Mouse (Mus musculus): ENCODE measurements at regions not wholly inside any gene's neighbourhood (a gene's known extent, or its start where the extent isn't known, plus 50 kb on each side); places are given as distances from the start of the nearest gene placed in this dataset.

GRCm38 (mm10) chr11:18621777-18622176 lies 397.0 kb downstream of the Meis1 start:
- Histone ChIP-seq H3K4me1 (ENCODE audit: control insufficient read depth, insufficient read depth, low read length) (no peaks in the 10 kb centered on the region), H3K27me3 (ENCODE audit: control insufficient read depth, insufficient read depth, low read length) (peaks cover 24% of the 10 kb centered on the region), H3K4me2 (ENCODE audit: low read depth, severe bottlenecking) (no peak overlapping the region), H3K9ac (ENCODE audit: low read length) (no peak overlapping the region), H3K9me3 (ENCODE audit: control insufficient read depth, low read length) (no peaks in the 10 kb centered on the region), H3K27ac (replicated peaks; ENCODE audit: low read depth, low read length) (no peak overlapping the region), H3K4me3 (ENCODE audit: low read depth, low read length) (no peak overlapping the region), H3K36me3 (ENCODE audit: control insufficient read depth, insufficient read depth, low read length) (no peaks in the 10 kb centered on the region)
- ATAC-seq (ENCODE audit: insufficient number of reproducible peaks, low FRiP score, low TSS enrichment, low read depth) (no peak), DNase-seq (ENCODE audit: low spot score) (no peak)
- 82% methylated on average over 3 of the region's 3 CpGs for WGBS

- DNase-seq (ENCODE audit: low spot score): no peak
- H3K9me3 ChIP-seq (ENCODE audit: control insufficient read depth, low read length): no peaks in the 10 kb centered on the region
- H3K9ac ChIP-seq (ENCODE audit: low read length): no peak overlapping the region
- no peak overlapping the region for H3K4me3 ChIP-seq (ENCODE audit: low read depth, low read length)
- H3K4me2 ChIP-seq (ENCODE audit: low read depth, severe bottlenecking): no peak overlapping the region
- H3K36me3 ChIP-seq (ENCODE audit: control insufficient read depth, insufficient read depth, low read length): no peaks in the 10 kb centered on the region
- no peak for ATAC-seq (ENCODE audit: insufficient number of reproducible peaks, low FRiP score, low TSS enrichment, low read depth)
- H3K4me1 ChIP-seq (ENCODE audit: control insufficient read depth, insufficient read depth, low read length): no peaks in the 10 kb centered on the region
- 71% methylated on average over 6 of the region's 6 CpGs for WGBS
- H3K27me3 ChIP-seq (ENCODE audit: control insufficient read depth, insufficient read depth, low read length): peaks cover 5% of the 10 kb centered on the region; the same call in 1 of the 2 replicates
- H3K27ac ChIP-seq (replicated peaks; ENCODE audit: low read depth, low read length): no peak overlapping the region
Observed at GRCm38 (mm10) chr11:18604836-18605235, 413.9 kb downstream of the Meis1 start.

- H3K36me3 ChIP-seq (ENCODE audit: control insufficient read depth, insufficient read depth, low read length): no peaks in the 10 kb centered on the region
- no peak overlapping the region for H3K4me3 ChIP-seq (ENCODE audit: low read depth, low read length)
- no peaks in the 10 kb centered on the region for H3K4me1 ChIP-seq (ENCODE audit: control insufficient read depth, insufficient read depth, low read length)
- WGBS: 77% methylated on average over 6 of the region's 6 CpGs
- peaks cover 4% of the 10 kb centered on the region; the same call in 1 of the 2 replicates for H3K27me3 ChIP-seq (ENCODE audit: control insufficient read depth, insufficient read depth, low read length)
- no peak overlapping the region for H3K4me2 ChIP-seq (ENCODE audit: low read depth, severe bottlenecking)
- ATAC-seq (ENCODE audit: insufficient number of reproducible peaks, low FRiP score, low TSS enrichment, low read depth) (no peak), DNase-seq (ENCODE audit: low spot score) (no peak)
- H3K9me3 ChIP-seq (ENCODE audit: control insufficient read depth, low read length): no peaks in the 10 kb centered on the region
- no peak overlapping the region for H3K9ac ChIP-seq (ENCODE audit: low read length)
- H3K27ac ChIP-seq (replicated peaks; ENCODE audit: low read depth, low read length): no peak overlapping the region
Observed at GRCm38 (mm10) chr11:18601568-18602182, 417.1 kb downstream of the Meis1 start.

- Histone ChIP-seq H3K27ac (replicated peaks; ENCODE audit: low read depth, low read length) (no peak overlapping the region), H3K4me1 (ENCODE audit: control insufficient read depth, insufficient read depth, low read length) (no peaks in the 10 kb centered on the region), H3K4me2 (ENCODE audit: low read depth, severe bottlenecking) (no peak overlapping the region), H3K9me3 (ENCODE audit: control insufficient read depth, low read length) (no peaks in the 10 kb centered on the region), H3K9ac (ENCODE audit: low read length) (no peak overlapping the region), H3K4me3 (ENCODE audit: low read depth, low read length) (no peak overlapping the region), H3K36me3 (ENCODE audit: control insufficient read depth, insufficient read depth, low read length) (no peaks in the 10 kb centered on the region), H3K27me3 (ENCODE audit: control insufficient read depth, insufficient read depth, low read length) (peaks cover 1% of the 10 kb centered on the region; the same call in 1 of the 2 replicates)
- 76% methylated on average over 3 of the region's 3 CpGs for WGBS
- DNase-seq (ENCODE audit: low spot score) (no peak), ATAC-seq (ENCODE audit: insufficient number of reproducible peaks, low FRiP score, low TSS enrichment, low read depth) (no peak)
Observed at GRCm38 (mm10) chr11:18598349-18598748, 420.4 kb downstream of the Meis1 start.

GRCm38 (mm10) chr11:18596996-18597395 lies 421.8 kb downstream of the Meis1 start:
- H3K27me3 ChIP-seq (ENCODE audit: control insufficient read depth, insufficient read depth, low read length): no peaks in the 10 kb centered on the region
- no peaks in the 10 kb centered on the region for H3K4me1 ChIP-seq (ENCODE audit: control insufficient read depth, insufficient read depth, low read length)
- H3K9ac ChIP-seq (ENCODE audit: low read length): no peak overlapping the region
- no peak overlapping the region for H3K27ac ChIP-seq (replicated peaks; ENCODE audit: low read depth, low read length)
- no peaks in the 10 kb centered on the region for H3K36me3 ChIP-seq (ENCODE audit: control insufficient read depth, insufficient read depth, low read length)
- no peak overlapping the region for H3K4me3 ChIP-seq (ENCODE audit: low read depth, low read length)
- no peaks in the 10 kb centered on the region for H3K9me3 ChIP-seq (ENCODE audit: control insufficient read depth, low read length)
- no peak overlapping the region for H3K4me2 ChIP-seq (ENCODE audit: low read depth, severe bottlenecking)
- no peak for DNase-seq (ENCODE audit: low spot score)
- ATAC-seq (ENCODE audit: insufficient number of reproducible peaks, low FRiP score, low TSS enrichment, low read depth): no peak
- WGBS: 93% methylated on average over 4 of the region's 4 CpGs

- 94% methylated on average over 1 of the region's 1 CpGs for WGBS
Observed at GRCm38 (mm10) chr11:18590487-18590886, 428.3 kb downstream of the Meis1 start.

GRCm38 (mm10) chr11:18586468-18586867 lies 432.3 kb downstream of the Meis1 start:
- no peak for ATAC-seq (ENCODE audit: insufficient number of reproducible peaks, low FRiP score, low TSS enrichment, low read depth)
- H3K4me1 ChIP-seq (ENCODE audit: control insufficient read depth, insufficient read depth, low read length): no peaks in the 10 kb centered on the region
- peak; percentile 30 for DNase-seq (ENCODE audit: low spot score)
- H3K9ac ChIP-seq (ENCODE audit: low read length): no peak overlapping the region
- WGBS: 42% methylated on average over 3 of the region's 3 CpGs
- no peaks in the 10 kb centered on the region for H3K36me3 ChIP-seq (ENCODE audit: control insufficient read depth, insufficient read depth, low read length)
- no peak overlapping the region for H3K4me2 ChIP-seq (ENCODE audit: low read depth, severe bottlenecking)
- H3K27ac ChIP-seq (replicated peaks; ENCODE audit: low read depth, low read length): no peak overlapping the region
- no peaks in the 10 kb centered on the region for H3K9me3 ChIP-seq (ENCODE audit: control insufficient read depth, low read length)
- H3K4me3 ChIP-seq (ENCODE audit: low read depth, low read length): no peak overlapping the region
- H3K27me3 ChIP-seq (ENCODE audit: control insufficient read depth, insufficient read depth, low read length): no peaks in the 10 kb centered on the region

More at GRCm38 (mm10) chr11:18590487-18590886, 428.3 kb downstream of the Meis1 start:
- Histone ChIP-seq H3K4me3 (ENCODE audit: low read depth, low read length) (no peak overlapping the region), H3K27ac (replicated peaks; ENCODE audit: low read depth, low read length) (no peak overlapping the region), H3K9ac (ENCODE audit: low read length) (no peak overlapping the region), H3K4me2 (ENCODE audit: low read depth, severe bottlenecking) (no peak overlapping the region), H3K27me3 (ENCODE audit: control insufficient read depth, insufficient read depth, low read length) (no peaks in the 10 kb centered on the region), H3K9me3 (ENCODE audit: control insufficient read depth, low read length) (no peaks in the 10 kb centered on the region), H3K36me3 (ENCODE audit: control insufficient read depth, insufficient read depth, low read length) (no peaks in the 10 kb centered on the region), H3K4me1 (ENCODE audit: control insufficient read depth, insufficient read depth, low read length) (no peaks in the 10 kb centered on the region)
- ATAC-seq (ENCODE audit: insufficient number of reproducible peaks, low FRiP score, low TSS enrichment, low read depth): no peak
- no peak for DNase-seq (ENCODE audit: low spot score)

- no peaks in the 10 kb centered on the region for H3K4me1 ChIP-seq (ENCODE audit: control insufficient read depth, insufficient read depth, low read length)
- DNase-seq (ENCODE audit: low spot score): no peak
Observed at GRCm38 (mm10) chr11:18585031-18585430, 433.8 kb downstream of the Meis1 start.

GRCm38 (mm10) chr11:18582781-18583161 lies 436.0 kb downstream of the Meis1 start:
- WGBS: 93% methylated on average over 1 of the region's 1 CpGs
- no peak for ATAC-seq (ENCODE audit: insufficient number of reproducible peaks, low FRiP score, low TSS enrichment, low read depth)

More at GRCm38 (mm10) chr11:18585031-18585430, 433.8 kb downstream of the Meis1 start:
- no peaks in the 10 kb centered on the region for H3K27me3 ChIP-seq (ENCODE audit: control insufficient read depth, insufficient read depth, low read length)
- no peak overlapping the region for H3K4me2 ChIP-seq (ENCODE audit: low read depth, severe bottlenecking)
- ATAC-seq (ENCODE audit: insufficient number of reproducible peaks, low FRiP score, low TSS enrichment, low read depth): no peak
- H3K9ac ChIP-seq (ENCODE audit: low read length): no peak overlapping the region
- 78% methylated on average over 8 of the region's 8 CpGs for WGBS
- H3K9me3 ChIP-seq (ENCODE audit: control insufficient read depth, low read length): no peaks in the 10 kb centered on the region
- no peak overlapping the region for H3K4me3 ChIP-seq (ENCODE audit: low read depth, low read length)
- no peaks in the 10 kb centered on the region for H3K36me3 ChIP-seq (ENCODE audit: control insufficient read depth, insufficient read depth, low read length)
- no peak overlapping the region for H3K27ac ChIP-seq (replicated peaks; ENCODE audit: low read depth, low read length)

More at GRCm38 (mm10) chr11:18582781-18583161, 436.0 kb downstream of the Meis1 start:
- Histone ChIP-seq H3K4me2 (ENCODE audit: low read depth, severe bottlenecking) (no peak overlapping the region), H3K4me3 (ENCODE audit: low read depth, low read length) (no peak overlapping the region), H3K27me3 (ENCODE audit: control insufficient read depth, insufficient read depth, low read length) (no peaks in the 10 kb centered on the region), H3K27ac (replicated peaks; ENCODE audit: low read depth, low read length) (no peak overlapping the region), H3K36me3 (ENCODE audit: control insufficient read depth, insufficient read depth, low read length) (no peaks in the 10 kb centered on the region), H3K4me1 (ENCODE audit: control insufficient read depth, insufficient read depth, low read length) (no peaks in the 10 kb centered on the region), H3K9me3 (ENCODE audit: control insufficient read depth, low read length) (no peaks in the 10 kb centered on the region), H3K9ac (ENCODE audit: low read length) (no peak overlapping the region)
- DNase-seq (ENCODE audit: low spot score): no peak

Measured in limb, embryonic 11.5 days (tissue).